Mouse (Mus musculus): ENCODE results near the gene Arhgef10l. TPM values are rescaled to one million over a fixed set of nuclear protein-coding genes. Genes with fewer than 3 reads are reported as not detected.
A peak's percentile ranks its signal among the peaks of the same experiment; 100 is the strongest.

Arhgef10l gene
- polyA plus RNA-seq, 1 experiment, result 34.7 TPM

- no peaks in the 10 kb centered on the region for H3K27me3 ChIP-seq (ENCODE audit: control insufficient read depth, insufficient read depth, insufficient read length)
- H3K36me3 ChIP-seq (ENCODE audit: control insufficient read depth, insufficient read depth), result no peaks in the 10 kb centered on the region
- TF ChIP-seq TCF12 (IDR thresholded peaks at IDR 0.05; ENCODE audit: insufficient read depth, poor library complexity, severe bottlenecking) (no peak), E2F4 (IDR thresholded peaks at IDR 0.05; ENCODE audit: insufficient read depth) (no peak), REST (IDR thresholded peaks at IDR 0.05; ENCODE audit: insufficient read depth, insufficient read length) (no peak), SRF (IDR thresholded peaks at IDR 0.05; ENCODE audit: control insufficient read depth, insufficient read length, low read depth) (no peak), MYOG (IDR thresholded peaks at IDR 0.05; ENCODE audit: control insufficient read depth in 1 of 3, insufficient read depth in 1 of 3, insufficient read length in 2 of 3, low read depth in 2 of 3) (no peak), MYOD1 (IDR thresholded peaks at IDR 0.05; ENCODE audit: control insufficient read depth in 1 of 3, insufficient read length in 2 of 3, low read depth in 2 of 3) (no peak), CEBPB (IDR thresholded peaks at IDR 0.05; ENCODE audit: insufficient read depth, poor library complexity, severe bottlenecking) (no peak), POLR2AphosphoS2 (IDR thresholded peaks at IDR 0.05; ENCODE audit: insufficient read length, low read depth) (no peak), TCF3 (IDR thresholded peaks at IDR 0.05; ENCODE audit: insufficient read length, low read depth) (no peak), MAX (IDR thresholded peaks at IDR 0.05; ENCODE audit: low read depth) (no peak)
- no peaks in the 10 kb centered on the region for H3K79me2 ChIP-seq (ENCODE audit: control insufficient read depth, insufficient read depth)
- H3K4me3 ChIP-seq, result no peak overlapping the region
- H3ac ChIP-seq (ENCODE audit: control insufficient read depth, insufficient read length), result no peak overlapping the region
- no peak overlapping the region for H3K4me2 ChIP-seq (ENCODE audit: low read depth)
Measured at GRCm38 (mm10) chr4:140680731-140681397, 15.1 kb upstream of the Arhgef10l start.

GRCm38 (mm10) chr4:140679723-140680380, 14.0 kb upstream of the Arhgef10l start:
- no peak overlapping the region for H3K4me3 ChIP-seq

GRCm38 (mm10) chr4:140679038-140679437, 13.2 kb upstream of the Arhgef10l start:
- Histone ChIP-seq H3K79me2 (ENCODE audit: control insufficient read depth, insufficient read depth) (no peaks in the 10 kb centered on the region), H3ac (ENCODE audit: control insufficient read depth, insufficient read length) (no peak overlapping the region), H3K36me3 (ENCODE audit: control insufficient read depth, insufficient read depth) (no peaks in the 10 kb centered on the region), H3K4me3 (no peak overlapping the region), H3K4me2 (ENCODE audit: low read depth) (no peak overlapping the region), H3K27me3 (ENCODE audit: control insufficient read depth, insufficient read depth, insufficient read length) (no peaks in the 10 kb centered on the region)
- TF ChIP-seq USF1 (IDR thresholded peaks at IDR 0.05; ENCODE audit: low read depth), result no peak
- TF ChIP-seq MYOG (IDR thresholded peaks at IDR 0.05; ENCODE audit: control insufficient read depth in 1 of 3, insufficient read depth in 1 of 3, insufficient read length in 2 of 3, low read depth in 2 of 3), result no peak
- TF ChIP-seq CEBPB (IDR thresholded peaks at IDR 0.05; ENCODE audit: insufficient read depth, poor library complexity, severe bottlenecking), result no peak
- no peak for TF ChIP-seq POLR2AphosphoS2 (IDR thresholded peaks at IDR 0.05; ENCODE audit: insufficient read length, low read depth)
- no peak for TF ChIP-seq POLR2A (IDR thresholded peaks at IDR 0.05; ENCODE audit: insufficient read length, low read depth)
- no peak for TF ChIP-seq TCF3 (IDR thresholded peaks at IDR 0.05; ENCODE audit: insufficient read length, low read depth)
- TF ChIP-seq E2F4 (IDR thresholded peaks at IDR 0.05; ENCODE audit: insufficient read depth), result no peak
- TF ChIP-seq TCF12 (IDR thresholded peaks at IDR 0.05; ENCODE audit: insufficient read depth, poor library complexity, severe bottlenecking), result no peak
- no peak for TF ChIP-seq MYOD1 (IDR thresholded peaks at IDR 0.05; ENCODE audit: control insufficient read depth in 1 of 3, insufficient read length in 2 of 3, low read depth in 2 of 3)
- TF ChIP-seq REST (IDR thresholded peaks at IDR 0.05; ENCODE audit: insufficient read depth, insufficient read length), result no peak
- no peak for TF ChIP-seq SRF (IDR thresholded peaks at IDR 0.05; ENCODE audit: control insufficient read depth, insufficient read length, low read depth)
- no peak for TF ChIP-seq MAX (IDR thresholded peaks at IDR 0.05; ENCODE audit: low read depth)

More at GRCm38 (mm10) chr4:140679723-140680380, 14.0 kb upstream of the Arhgef10l start:
- Histone ChIP-seq H3K36me3 (ENCODE audit: control insufficient read depth, insufficient read depth) (no peaks in the 10 kb centered on the region), H3K79me2 (ENCODE audit: control insufficient read depth, insufficient read depth) (no peaks in the 10 kb centered on the region), H3ac (ENCODE audit: control insufficient read depth, insufficient read length) (no peak overlapping the region), H3K4me2 (ENCODE audit: low read depth) (peak overlapping the region; percentile 59), H3K27me3 (ENCODE audit: control insufficient read depth, insufficient read depth, insufficient read length) (no peaks in the 10 kb centered on the region)
- no peak for TF ChIP-seq TCF3 (IDR thresholded peaks at IDR 0.05; ENCODE audit: insufficient read length, low read depth)
- TF ChIP-seq SRF (IDR thresholded peaks at IDR 0.05; ENCODE audit: control insufficient read depth, insufficient read length, low read depth), result no peak

GRCm38 (mm10) chr4:140674345-140674926, 8.6 kb upstream of the Arhgef10l start:
- Histone ChIP-seq H3K27me3 (ENCODE audit: control insufficient read depth, insufficient read depth, insufficient read length) (no peaks in the 10 kb centered on the region), H3K36me3 (ENCODE audit: control insufficient read depth, insufficient read depth) (no peaks in the 10 kb centered on the region), H3K4me2 (ENCODE audit: low read depth) (no peak overlapping the region), H3K4me3 (no peak overlapping the region), H3ac (ENCODE audit: control insufficient read depth, insufficient read length) (no peak overlapping the region), H3K79me2 (ENCODE audit: control insufficient read depth, insufficient read depth) (no peaks in the 10 kb centered on the region)
- TF ChIP-seq REST (IDR thresholded peaks at IDR 0.05; ENCODE audit: insufficient read depth, insufficient read length), result no peak
- TF ChIP-seq POLR2AphosphoS2 (IDR thresholded peaks at IDR 0.05; ENCODE audit: insufficient read length, low read depth), result no peak
- peak in 1 of 3 experiments; percentile 7 for TF ChIP-seq MYOG (IDR thresholded peaks at IDR 0.05; ENCODE audit: control insufficient read depth in 1 of 3, insufficient read depth in 1 of 3, insufficient read length in 2 of 3, low read depth in 2 of 3)
- no peak for TF ChIP-seq POLR2A (IDR thresholded peaks at IDR 0.05; ENCODE audit: insufficient read length, low read depth)
- TF ChIP-seq MAX (IDR thresholded peaks at IDR 0.05; ENCODE audit: low read depth), result no peak
- no peak for TF ChIP-seq TCF12 (IDR thresholded peaks at IDR 0.05; ENCODE audit: insufficient read depth, poor library complexity, severe bottlenecking)
- no peak for TF ChIP-seq TCF3 (IDR thresholded peaks at IDR 0.05; ENCODE audit: insufficient read length, low read depth)
